Mouse (Mus musculus): ENCODE results near the gene Gal3st1.

- TF ChIP-seq CTCF (IDR thresholded peaks at IDR 0.05; ENCODE audit: low read depth): no peak
- no peak for TF ChIP-seq EP300 (IDR thresholded peaks at IDR 0.05; ENCODE audit: low read depth)
Observed at GRCm38 (mm10) chr11:4035916-4036315, 52.5 kb downstream of the Gal3st1 start.
